Mouse (Mus musculus): ENCODE data around the gene 4930432K21Rik.
A peak's percentile ranks its signal among the peaks of the same experiment; 100 is the strongest.

GRCm38 (mm10) chr8:84193566-84193965, 45.7 kb downstream of the 4930432K21Rik start:
- TF ChIP-seq POLR2A (IDR thresholded peaks at IDR 0.05; ENCODE audit: insufficient read depth, low read depth, low read length) (no peak), CTCF (IDR thresholded peaks at IDR 0.05) (peak; percentile 57), EP300 (IDR thresholded peaks at IDR 0.05; ENCODE audit: insufficient read depth, low read depth, low read length) (no peak)
